Mouse (Mus musculus) kidney, adult 2 months (tissue): ENCODE results near the gene Dusp14. TPM values are rescaled to one million over a fixed set of nuclear protein-coding genes. Genes with fewer than 3 reads are reported as not detected.

Experiments used
- DNase-seq: peaks from one replicate; pipeline ENCODE4 v3.0.0; 2021
- H3K27ac ChIP-seq: fragments of 200-500 bp; 2 replicates; pipeline ENCODE4 v1.5.1; 2012; ENCODE audit warnings: low read depth, low read length, control low read depth, inconsistent platforms; ENCODE audit not compliant: insufficient read depth
- H3K27me3 ChIP-seq: fragments of 200-500 bp; replicated peaks from 2 replicates; pipeline ENCODE4 v1.6.1; 2012; ENCODE audit warnings: mild to moderate bottlenecking, moderate library complexity, low read length, inconsistent platforms; ENCODE audit not compliant: control insufficient read depth, insufficient read depth
- H3K36me3 ChIP-seq: fragments of 200-500 bp; 2 replicates; pipeline ENCODE4 v1.6.1; 2012; ENCODE audit warnings: mild to moderate bottlenecking, moderate library complexity, low read length, inconsistent platforms; ENCODE audit not compliant: control insufficient read depth, insufficient read depth
- H3K4me1 ChIP-seq: fragments of 200-500 bp; 2 replicates; pipeline ENCODE4 v1.6.1; 2011; ENCODE audit warnings: low read length; ENCODE audit not compliant: control insufficient read depth, insufficient read depth
- H3K4me3 ChIP-seq: fragments of 200-500 bp; 2 replicates; pipeline ENCODE4 v1.5.1; 2011; ENCODE audit warnings: mild to moderate bottlenecking, low read depth, low read length, control low read depth; ENCODE audit not compliant: insufficient read depth
- CTCF ChIP-seq: fragments of 200-500 bp; conservative IDR thresholded peaks from 2 replicates; pipeline ENCODE4 v1.5.1; 2011; ENCODE audit warnings: low read depth, mild to moderate bottlenecking, control low read depth, low read length, moderate library complexity, mixed read lengths; ENCODE audit not compliant: insufficient read depth, insufficient read length
- POLR2A ChIP-seq: fragments of 200-500 bp; IDR thresholded peaks from one replicate; pipeline ENCODE4 v1.6.1; 2011; ENCODE audit warnings: low read depth, low read length, control low read depth
- WGBS: fragments of 180-500 bp; shearing (Covaris S2); methylation state at CpG from one replicate; pipeline ENCODE4 v1.1.7; 2018; 5-methylcytosine and 5-hydroxymethylcytosine counted together
- polyA plus RNA-seq: library from polyadenylated mRNA; depleted of rRNA; stranded (reverse); fragments of >200 nt; gene quantifications from 2 replicates; pipeline ENCODE4 v1.2.3, GENCODE M21; 2012; rRNA removed

Gene Dusp14
- polyA plus RNA-seq, 1 experiment, result 60.3 TPM

DNA sequence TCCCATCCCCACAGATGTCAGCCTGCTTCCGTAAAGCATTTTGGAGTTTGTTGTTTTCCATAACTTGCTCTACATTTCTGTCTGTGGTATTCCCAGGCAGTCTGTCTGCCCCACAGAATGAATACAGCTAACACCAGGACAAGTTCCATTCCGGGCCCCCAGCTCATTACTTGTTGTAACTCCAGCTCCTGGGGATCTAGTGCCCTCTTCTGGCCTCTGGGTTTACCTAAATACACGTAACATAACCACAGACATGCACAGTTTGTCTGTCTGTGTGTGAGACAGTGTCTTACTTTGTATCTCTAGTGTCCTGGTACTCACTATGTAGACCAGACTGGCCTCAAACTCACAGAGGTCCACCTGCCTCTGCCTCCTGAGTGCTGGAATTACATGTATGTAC, 67.8 kb downstream of the Dusp14 start:
- no peak for TF ChIP-seq POLR2A
- TF ChIP-seq CTCF, result no peak

DNA sequence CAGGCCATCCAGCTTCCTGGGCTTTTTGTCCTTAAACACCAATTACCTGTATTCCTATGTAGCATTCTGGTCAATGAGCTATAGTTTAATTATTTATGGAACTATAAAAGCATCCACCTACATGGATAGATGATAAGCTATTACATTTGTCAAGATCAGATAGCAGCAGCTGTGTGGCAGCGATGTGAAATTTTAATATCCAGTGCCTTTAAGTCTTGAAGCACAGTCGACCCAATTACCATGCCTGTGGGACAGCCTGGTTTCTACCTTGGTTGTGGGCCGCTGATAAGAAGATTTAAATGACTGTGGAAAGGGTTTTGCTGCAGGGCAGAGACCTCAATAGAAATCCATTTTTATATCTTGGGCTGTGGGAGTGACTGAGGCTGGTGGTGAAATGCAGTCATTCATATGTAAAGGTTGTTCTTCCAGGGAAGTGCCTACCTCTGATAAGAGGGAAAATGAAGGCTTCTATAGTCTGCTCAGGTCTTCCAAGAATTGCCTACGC, 69.6 kb downstream of the Dusp14 start:
- Histone ChIP-seq H3K4me1 (no peaks in the 10 kb centered on the region), H3K27ac (no peak overlapping the region), H3K27me3 (no peaks in the 10 kb centered on the region), H3K36me3 (peaks cover 13% of the 10 kb centered on the region), H3K4me3 (no peak overlapping the region)
- TF ChIP-seq CTCF (no peak), POLR2A (no peak)
- no peak for DNase-seq
- WGBS, result 90% methylated on average over 4 of the region's 4 CpGs

More for the DNA sequence above, 67.8 kb downstream of the Dusp14 start:
- no peak for DNase-seq
- Histone ChIP-seq H3K4me3 (no peak overlapping the region), H3K27me3 (no peaks in the 10 kb centered on the region), H3K36me3 (peaks cover 10% of the 10 kb centered on the region), H3K4me1 (no peaks in the 10 kb centered on the region), H3K27ac (no peak overlapping the region)
- 96% methylated on average over 3 of the region's 3 CpGs for WGBS

DNA sequence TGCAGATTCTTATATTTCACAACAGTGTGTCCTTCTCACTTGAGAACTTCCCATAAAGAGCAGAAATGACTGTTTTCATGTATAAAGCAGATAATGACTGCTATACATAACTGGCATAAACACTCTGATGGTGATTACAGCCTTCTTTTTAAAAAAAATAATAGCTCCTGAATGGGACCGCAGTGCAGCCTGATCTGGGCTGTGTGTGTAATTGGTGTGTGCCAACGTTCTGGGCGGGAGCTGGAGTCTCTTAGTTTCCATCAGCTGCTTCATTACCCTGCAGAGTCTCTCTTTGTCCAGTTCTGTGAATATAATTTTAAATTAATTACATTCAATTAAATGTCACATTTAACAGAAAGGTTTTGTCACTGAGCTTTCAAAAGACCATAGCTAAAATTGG, 70.1 kb downstream of the Dusp14 start:
- 95% methylated on average over 3 of the region's 3 CpGs for WGBS
- H3K27ac ChIP-seq, result no peak overlapping the region
- no peak overlapping the region for H3K4me3 ChIP-seq
- DNase-seq, result no peak
- no peaks in the 10 kb centered on the region for H3K4me1 ChIP-seq
- no peak for TF ChIP-seq CTCF
- TF ChIP-seq POLR2A, result no peak
- H3K36me3 ChIP-seq, result peaks cover 13% of the 10 kb centered on the region
- no peaks in the 10 kb centered on the region for H3K27me3 ChIP-seq

Other genes starting within 250 kb of the Dusp14 start
- gene Hnf1b, start 219.2 kb downstream of the Dusp14 start, polyA plus RNA-seq, result 161 and 172 TPM in 2 replicates
- gene Ddx52, start 127.2 kb downstream of the Dusp14 start, polyA plus RNA-seq, result 5.5 and 7.2 TPM in 2 replicates
- gene Synrg, start 104.8 kb downstream of the Dusp14 start, polyA plus RNA-seq, result 21.0 and 25.8 TPM in 2 replicates
- gene Tada2a, start 60.3 kb upstream of the Dusp14 start, polyA plus RNA-seq, result 5.2 and 5.6 TPM in 2 replicates
- gene Acaca, start 60.4 kb upstream of the Dusp14 start, polyA plus RNA-seq, result 38.5 and 41.9 TPM in 2 replicates
- not detected in 2 replicates for gene Gm11437, start 98.2 kb upstream of the Dusp14 start, polyA plus RNA-seq